Mouse (Mus musculus): ENCODE data around the gene Pan3.

DNA sequence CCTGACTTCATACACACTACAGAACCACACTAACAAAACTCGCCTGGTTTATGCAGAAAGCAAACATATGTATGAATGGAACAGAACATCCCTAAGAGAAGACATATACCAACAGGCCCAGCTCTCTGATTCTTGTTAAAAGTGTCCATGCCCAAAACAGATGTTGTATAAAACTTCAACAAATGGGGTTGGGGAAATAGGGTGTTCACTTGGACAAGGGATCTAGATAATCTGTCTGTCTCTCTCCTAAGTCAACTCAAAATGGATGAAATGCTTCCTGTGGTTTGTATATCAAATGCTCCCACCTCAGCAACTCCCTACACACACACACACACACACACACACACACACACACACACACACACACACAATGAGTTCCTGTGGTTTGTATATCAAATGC is 12.0 kb upstream of the Pan3 start:
- TF ChIP-seq POLR2A (IDR thresholded peaks at IDR 0.05; ENCODE audit: insufficient read depth, low read length) (no peak), EP300 (IDR thresholded peaks at IDR 0.05; ENCODE audit: insufficient read depth, low read depth, low read length) (no peak), CTCF (IDR thresholded peaks at IDR 0.05; ENCODE audit: low read depth, low read length) (no peak)
